Mouse (Mus musculus) regulatory T cell (primary cell): ENCODE data around the gene Creb3l1.

Experiments
- in situ Hi-C: fragments of 300-600 bp; cut with MboI, MseI; formaldehyde crosslinking; loops from one replicate; pipeline ENCODE4 v1.15.1; 2025; ENCODE audit warnings: high pct_unique_total_duplicates

Gene Creb3l1

DNA sequence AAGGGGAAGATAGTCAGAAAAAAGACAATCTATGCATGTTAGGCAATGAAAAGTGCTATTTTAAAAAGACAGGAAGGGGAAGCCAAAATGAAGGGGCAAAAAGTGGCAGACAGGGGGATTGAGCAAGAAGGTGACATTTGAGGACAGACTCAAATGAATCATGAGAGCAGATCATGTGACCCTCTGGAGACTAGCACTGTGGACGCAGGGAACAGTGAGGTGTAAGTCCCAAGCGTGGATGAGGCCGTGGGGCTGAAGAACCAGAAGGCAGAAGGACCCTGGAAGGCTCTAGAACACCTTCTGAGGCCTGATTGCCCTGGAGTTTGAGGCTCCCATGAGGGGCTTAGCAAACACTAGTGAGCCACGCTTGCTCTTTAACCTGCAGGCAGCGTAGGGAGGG, 57.9 kb downstream of the Creb3l1 start:
- in situ Hi-C loops, result loop anchor here (25.0 kb wide), 1 partner anchor 1029 kb away; the partner anchor contains the start of gene Celf1

DNA sequence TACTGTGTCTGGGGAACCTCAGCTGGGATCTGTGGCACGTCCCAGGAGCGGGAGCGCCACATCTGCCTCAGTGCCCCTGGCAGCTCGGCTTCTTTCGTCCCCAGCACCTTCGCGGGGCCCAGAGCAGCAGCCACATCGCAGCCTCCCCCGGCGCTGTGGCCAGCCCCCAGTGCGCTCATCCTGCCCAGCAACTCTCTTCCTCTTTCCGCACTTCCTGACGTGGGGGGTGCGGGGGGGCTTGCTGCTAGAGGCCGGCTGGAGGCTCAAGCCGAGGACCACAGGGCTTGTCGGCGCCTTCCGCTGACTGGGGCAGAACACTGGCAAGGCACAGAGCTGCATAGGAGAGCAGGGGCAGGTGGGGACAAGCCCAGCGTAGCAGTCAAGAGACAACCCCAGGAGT, 58.9 kb downstream of the Creb3l1 start:
- in situ Hi-C loops, result loop anchor here (25.0 kb wide), 1 partner anchor 1028 kb away; the partner anchor contains the start of gene Celf1

DNA sequence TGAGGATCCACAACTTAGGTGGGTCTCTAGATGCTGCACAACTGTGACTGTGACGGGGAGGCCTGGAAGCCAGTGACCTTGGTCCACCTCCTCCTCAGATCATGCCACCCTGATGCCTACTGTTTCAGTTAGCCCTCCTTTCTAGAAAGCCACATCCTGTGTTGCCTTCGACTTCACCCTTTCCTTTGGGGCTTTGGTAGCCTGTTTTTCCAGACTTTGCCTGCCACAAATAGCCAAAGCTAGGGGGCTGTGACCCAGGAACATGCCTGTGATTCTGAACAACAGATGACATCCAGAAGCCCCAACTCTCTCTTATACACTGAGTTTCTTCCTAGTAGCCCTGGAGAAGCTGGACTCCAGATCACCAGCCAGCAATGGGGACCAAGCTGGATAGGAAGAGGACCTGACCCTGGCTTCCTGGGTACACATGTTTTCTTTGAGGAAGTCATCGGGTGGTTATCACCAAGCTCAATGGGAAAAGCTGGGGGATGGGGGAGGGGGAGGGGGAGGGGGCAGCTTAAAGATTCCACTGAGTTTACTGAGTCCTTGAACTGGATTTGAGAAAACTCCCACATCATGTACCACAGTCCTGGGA, 59.6 kb downstream of the Creb3l1 start:
- in situ Hi-C loops, result loop anchor here (25.0 kb wide), 1 partner anchor 1027 kb away; the partner anchor contains the start of gene Celf1

DNA sequence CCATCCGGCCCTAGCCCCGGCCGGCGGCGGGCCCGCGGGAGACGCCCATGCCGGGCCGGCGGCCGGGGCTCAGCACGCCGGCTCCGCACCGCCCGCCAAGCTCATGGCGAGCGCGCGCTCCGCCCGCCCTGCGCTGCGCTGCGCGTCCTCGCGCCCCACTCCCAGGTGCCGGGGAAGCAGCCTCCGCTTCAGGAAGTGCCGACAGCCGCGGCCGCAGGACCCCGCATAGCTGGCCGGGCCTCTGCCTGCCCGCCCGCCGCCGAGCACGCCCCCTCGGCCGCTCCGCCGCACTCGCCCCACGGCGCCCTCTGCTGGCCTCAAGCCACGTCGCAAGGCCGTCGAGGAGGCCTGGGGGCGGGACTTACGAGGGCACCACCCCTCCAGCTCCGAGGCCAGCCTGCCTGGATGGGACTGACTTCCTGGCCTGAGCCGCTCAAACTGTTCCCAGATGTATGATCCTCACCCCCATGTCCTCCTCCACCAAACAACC, 60.8 kb downstream of the Creb3l1 start:
- in situ Hi-C loops, result loop anchor here (25.0 kb wide), 1 partner anchor 1026 kb away; the partner anchor contains the start of gene Celf1

DNA sequence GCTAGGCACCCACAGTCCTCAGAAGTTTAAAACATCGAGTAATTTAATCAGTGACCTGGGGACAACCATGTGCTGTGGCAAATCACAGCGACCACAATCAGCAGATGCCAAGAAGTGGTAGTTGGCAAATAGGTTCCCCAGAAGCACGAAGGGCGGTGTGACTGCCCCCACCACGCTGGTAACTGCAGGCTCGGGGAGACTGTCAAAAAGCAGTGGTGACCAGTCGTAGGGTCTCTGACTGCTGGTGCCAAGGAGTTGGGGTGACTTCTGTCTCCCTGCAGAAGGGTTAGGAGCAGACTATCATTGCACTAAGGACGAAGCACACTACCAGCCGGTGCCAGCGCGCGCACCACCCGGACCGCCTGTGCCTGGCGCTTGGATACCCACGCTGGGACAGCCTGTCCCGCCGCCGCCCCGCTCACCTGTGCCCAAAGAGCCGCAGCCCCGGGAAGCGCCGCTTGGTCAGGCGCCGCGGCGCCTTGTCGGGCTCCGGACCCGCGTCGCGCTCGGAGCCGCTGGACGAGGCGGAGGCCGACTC, 61.4 kb downstream of the Creb3l1 start:
- in situ Hi-C loops, result loop anchor here (25.0 kb wide), 1 partner anchor 1026 kb away; the partner anchor contains the start of gene Celf1

DNA sequence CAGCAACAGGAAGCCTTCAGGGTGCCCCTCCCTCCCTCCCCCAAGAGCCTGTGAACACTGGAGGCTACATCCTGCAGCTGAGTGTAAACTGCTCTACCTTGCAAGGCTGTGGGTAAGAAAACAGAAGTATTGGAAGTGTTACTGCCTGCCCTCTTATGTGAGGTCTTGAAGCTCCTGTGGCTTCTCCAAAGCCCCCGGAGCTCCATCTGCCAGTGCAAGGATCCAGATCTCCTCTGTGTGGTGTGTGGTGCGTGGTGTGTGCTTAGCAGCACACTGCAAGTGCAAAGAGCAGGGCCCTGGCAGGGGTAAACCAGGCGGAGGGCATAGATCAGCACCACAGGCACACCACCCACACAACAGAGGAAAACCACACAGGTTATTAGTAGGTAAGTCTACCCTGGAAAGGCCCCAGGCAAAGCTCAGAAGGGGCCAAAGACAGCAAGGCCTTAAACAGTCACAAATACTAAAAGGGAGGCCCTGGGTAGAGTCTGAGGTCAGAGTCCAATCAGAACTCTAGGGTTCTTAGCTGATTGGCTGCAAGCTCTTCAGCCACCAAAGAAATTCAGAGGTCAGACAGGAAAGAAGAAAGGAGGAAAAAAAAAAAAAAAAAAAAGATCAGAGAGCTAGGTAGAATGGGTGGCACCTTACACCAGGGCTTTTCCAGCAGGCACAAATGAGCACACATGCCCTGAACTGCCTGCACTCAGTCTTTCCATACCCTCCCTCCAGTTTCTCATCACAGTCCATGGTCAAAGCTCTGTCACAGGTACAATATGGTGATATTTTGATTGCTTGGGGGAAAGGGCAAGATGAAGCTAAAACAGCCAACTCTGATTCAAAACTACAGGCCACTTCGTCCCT, 62.2 kb downstream of the Creb3l1 start:
- in situ Hi-C loops, result loop anchor here (25.0 kb wide), 1 partner anchor 1025 kb away; the partner anchor contains the start of gene Celf1

DNA sequence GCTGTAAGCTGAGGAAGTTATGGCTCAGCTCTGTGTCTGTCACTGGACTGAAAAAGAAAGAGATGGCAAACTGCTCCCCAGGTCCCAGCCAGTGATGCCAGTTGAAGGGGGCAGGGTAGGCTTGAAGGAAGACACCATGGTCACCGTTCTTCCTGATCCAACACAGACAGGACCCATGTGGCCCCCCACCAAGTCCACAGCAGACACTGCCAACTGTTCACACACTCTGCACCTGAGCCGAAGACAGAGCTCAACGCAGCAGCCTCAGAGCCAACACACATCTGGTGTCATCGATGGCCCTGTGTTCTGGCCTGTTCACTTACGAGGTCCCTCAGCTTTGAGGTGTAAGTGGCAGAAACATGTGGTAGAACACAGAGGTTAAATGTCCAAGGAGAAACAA, 63.8 kb downstream of the Creb3l1 start:
- in situ Hi-C loops, result loop anchor here (25.0 kb wide), 1 partner anchor 1023 kb away; the partner anchor contains the start of gene Celf1

DNA sequence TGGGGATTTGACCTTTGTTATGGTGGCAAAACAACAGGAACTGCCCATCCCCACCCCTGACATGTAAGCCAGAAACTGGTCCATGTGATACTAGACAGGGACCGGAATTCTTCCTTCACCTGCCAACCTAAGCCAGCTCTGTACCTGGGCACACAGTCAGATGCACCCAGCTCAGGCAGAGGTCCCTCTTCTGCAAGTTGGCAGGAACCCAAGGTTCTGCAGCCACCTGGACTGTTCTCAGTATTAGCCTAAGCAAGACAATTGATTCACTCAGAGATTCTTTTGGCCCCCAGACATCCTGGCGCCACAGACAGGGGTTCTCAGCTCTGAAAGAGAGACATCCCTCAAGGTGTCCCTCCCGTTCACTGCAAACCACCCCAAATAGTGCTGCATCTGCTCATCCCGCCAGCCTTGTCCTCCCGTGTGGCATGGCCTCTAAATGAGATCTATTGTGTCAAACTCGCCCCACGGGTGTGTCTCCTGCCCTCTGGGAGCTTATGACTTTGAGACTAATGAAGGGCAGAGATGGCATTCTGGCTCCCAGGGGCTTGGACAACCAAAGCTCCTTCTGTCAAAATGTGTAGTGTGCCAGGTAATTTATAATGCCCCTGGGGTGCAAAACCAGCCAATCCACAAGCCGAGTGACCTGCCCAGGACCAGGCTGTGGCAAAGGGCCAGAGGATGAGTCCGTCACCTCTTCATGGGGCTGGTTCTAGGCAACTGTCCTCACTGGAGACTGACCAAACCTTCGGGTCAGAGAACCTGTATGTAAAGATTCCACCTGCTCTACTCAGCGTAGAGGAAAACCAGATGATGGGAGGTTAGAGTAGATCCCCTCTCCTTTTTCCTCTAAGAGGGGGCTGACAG, 64.5 kb downstream of the Creb3l1 start:
- in situ Hi-C loops, result loop anchor here (25.0 kb wide), 1 partner anchor 1022 kb away; the partner anchor contains the start of gene Celf1

DNA sequence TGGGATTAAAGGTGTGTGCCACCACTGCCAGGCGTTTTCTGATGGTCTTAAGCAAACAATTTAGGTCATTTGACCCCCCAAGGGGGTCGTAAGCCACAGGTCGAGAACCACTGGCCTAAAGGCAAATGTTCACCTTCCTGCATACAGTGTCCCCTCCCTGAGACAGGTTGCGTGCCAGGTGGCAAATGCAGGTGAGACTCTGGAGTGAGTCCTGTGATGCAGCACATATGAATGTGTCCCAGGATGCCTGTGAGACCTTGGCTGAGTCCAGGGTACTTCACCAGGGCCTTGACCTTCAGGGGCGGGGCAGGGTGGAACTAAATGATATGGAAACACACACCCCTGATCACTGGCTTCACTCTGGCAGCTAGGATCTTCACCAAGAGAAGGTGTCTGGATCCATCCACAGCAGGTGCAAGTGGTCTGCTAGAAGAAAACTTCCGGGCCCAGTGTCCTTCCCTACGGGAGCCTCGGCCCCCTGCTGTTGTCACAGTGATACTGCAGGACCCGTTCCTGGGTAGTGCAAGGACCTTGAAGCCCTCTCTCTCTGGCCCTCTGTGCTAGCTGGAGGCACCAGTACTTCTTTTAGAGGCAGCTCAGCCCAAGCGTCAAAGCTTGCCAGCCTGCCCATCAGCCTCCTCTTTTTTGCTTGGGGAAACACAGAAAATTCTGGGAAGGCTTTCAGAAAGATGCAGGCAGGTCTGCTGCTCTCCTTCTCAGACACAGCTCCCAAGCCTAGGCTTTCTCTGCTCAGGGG, 65.4 kb downstream of the Creb3l1 start:
- in situ Hi-C loops, result loop anchor here (25.0 kb wide), 1 partner anchor 1022 kb away; the partner anchor contains the start of gene Celf1

DNA sequence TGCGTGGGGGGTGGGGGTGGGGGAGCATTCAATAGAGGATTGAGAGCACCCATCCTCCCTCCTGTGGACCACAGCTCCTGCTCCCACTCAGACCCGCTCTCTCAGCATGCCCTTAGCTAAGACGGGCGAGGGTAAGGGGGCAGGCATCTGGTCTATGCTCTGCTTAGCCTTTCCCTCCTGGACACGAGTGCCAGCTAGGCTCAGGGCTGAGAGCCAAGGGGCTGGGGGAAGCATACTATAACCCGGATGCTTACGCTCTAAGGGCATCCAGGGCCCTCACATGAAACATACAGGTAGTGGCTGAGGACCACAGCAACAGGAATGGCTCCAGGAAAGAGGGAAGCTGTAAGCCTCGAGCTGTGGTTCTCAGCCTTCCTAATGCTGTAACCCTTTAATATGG, 66.3 kb downstream of the Creb3l1 start:
- in situ Hi-C loops, result loop anchor here (25.0 kb wide), 1 partner anchor 1021 kb away; the partner anchor contains the start of gene Celf1

DNA sequence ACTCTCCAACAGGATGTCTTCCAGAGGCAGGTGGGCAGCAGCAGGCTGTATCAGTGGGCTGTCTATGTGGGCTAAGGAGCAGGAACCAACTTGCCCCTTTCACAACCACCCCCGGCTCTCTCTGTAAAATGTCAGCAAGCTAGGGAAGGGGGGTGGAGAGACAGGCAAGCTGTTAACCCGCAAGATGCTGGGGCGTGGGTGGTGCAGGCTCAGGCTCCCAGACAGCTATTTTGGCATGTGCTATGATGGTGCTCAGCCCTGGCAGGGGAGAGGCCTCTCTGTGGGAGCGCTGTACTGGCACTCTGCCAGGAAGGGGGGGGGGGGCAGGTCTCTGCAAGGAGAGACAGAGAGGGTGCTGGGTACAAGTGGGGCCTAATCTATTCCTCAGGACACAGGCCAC, 67.2 kb downstream of the Creb3l1 start:
- in situ Hi-C loops, result loop anchor here (25.0 kb wide), 1 partner anchor 1020 kb away; the partner anchor contains the start of gene Celf1

DNA sequence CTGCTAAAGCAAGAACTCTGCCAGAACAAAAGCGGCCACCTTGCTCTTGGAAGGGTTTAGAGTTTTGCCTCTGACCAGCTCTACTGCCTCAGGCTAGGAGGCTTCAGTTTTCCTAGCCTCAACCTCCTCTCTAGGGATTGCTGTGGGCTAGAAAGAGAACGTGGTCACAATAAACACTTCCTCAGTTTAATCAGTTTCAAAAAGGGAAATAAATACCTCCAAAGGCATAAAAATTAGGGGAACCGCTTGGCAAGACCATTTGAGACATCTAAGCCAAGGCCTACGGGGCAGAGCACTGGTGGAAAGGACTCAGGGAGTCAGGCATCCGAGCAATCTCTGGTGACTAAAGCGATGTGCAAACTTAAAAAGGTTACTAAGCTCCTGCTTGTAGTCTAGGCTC, 68.4 kb downstream of the Creb3l1 start:
- in situ Hi-C loops, result loop anchor here (25.0 kb wide), 1 partner anchor 1019 kb away; the partner anchor contains the start of gene Celf1

DNA sequence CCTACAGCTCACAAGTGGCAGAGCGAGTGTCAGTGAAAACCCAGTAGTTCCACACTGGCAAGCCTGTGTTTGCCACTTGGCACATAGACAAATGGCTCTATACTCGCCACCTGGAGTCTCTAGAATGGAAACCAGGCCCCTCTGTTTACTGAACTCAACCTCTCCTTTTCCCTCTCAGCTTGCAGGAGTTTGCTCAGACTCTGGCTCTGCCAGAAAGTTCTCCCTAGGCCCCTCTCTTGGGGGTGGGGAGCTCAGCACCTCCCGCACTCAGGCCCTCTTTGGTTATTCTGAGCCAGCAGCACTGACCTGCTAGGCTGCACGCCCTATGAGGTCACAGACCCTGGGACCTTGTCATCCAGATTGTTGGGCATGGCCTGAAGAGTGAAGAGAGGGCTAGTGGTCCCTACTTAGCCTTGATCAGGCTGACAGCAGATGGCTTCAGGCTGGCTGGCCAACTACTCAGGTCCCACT, 69.1 kb downstream of the Creb3l1 start:
- in situ Hi-C loops, result loop anchor here (25.0 kb wide), 1 partner anchor 1018 kb away; the partner anchor contains the start of gene Celf1

DNA sequence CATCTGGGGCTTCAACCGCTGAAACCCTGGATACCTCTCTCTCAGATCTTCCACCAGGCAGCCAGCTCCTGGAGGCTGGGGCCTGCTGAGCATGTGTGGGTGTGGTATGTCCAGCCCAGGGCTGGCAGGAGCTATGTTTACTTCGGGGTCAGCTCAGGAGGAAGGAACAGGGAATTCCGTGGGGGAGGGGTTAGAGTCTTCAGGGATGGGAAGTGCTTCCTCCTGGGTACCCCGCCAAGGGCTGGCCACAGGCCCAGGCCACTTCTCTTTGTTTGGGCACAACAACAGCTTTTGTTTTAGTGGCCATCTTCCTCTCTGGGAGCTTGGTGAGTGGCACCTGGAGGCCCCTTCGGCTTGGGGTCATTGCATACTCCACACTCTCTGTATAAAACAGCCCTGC, 70.5 kb downstream of the Creb3l1 start:
- in situ Hi-C loops, result loop anchor here (25.0 kb wide), 1 partner anchor 1017 kb away; the partner anchor contains the start of gene Celf1

DNA sequence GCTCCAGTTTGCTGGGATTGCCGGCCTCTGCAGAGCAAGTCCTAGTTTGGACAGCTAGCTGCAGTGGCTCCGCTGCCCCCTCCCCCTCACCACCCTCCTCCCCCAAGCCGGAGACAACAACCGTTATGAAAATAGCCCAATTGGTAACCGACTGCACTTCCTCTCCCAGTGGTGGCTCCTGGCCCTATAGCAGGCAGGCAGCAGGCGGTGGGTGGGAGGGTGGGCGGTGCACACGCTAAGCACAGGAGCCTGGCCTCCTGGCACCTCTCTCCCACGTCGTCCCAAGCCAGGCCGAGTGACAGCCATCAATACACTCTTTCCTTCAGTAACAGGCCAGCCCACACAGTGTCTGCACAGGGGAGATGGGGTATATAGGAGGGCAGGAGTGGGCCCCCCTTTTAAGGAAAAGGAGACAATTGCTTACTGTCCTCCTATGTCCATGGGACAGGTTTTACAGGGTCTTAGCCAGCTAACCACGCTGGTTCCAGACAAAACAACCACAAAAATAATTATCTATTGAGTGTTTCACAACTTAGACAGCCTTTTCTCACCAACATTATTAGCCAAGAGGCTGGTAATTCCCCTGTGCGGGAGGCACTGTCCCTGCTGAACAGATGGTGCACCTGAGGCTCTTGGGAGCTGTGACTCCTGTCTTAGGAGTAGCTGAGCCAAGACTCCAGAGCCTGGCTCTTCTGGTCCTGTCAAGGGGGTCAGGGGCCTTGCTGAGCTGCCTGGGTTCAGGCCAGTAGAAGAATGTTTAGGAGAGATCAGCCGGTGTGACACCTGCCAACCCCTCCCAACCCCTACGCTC, 73.8 kb downstream of the Creb3l1 start:
- in situ Hi-C loops, result loop anchor here (25.0 kb wide), 1 partner anchor 1013 kb away; the partner anchor contains the start of gene Celf1

DNA sequence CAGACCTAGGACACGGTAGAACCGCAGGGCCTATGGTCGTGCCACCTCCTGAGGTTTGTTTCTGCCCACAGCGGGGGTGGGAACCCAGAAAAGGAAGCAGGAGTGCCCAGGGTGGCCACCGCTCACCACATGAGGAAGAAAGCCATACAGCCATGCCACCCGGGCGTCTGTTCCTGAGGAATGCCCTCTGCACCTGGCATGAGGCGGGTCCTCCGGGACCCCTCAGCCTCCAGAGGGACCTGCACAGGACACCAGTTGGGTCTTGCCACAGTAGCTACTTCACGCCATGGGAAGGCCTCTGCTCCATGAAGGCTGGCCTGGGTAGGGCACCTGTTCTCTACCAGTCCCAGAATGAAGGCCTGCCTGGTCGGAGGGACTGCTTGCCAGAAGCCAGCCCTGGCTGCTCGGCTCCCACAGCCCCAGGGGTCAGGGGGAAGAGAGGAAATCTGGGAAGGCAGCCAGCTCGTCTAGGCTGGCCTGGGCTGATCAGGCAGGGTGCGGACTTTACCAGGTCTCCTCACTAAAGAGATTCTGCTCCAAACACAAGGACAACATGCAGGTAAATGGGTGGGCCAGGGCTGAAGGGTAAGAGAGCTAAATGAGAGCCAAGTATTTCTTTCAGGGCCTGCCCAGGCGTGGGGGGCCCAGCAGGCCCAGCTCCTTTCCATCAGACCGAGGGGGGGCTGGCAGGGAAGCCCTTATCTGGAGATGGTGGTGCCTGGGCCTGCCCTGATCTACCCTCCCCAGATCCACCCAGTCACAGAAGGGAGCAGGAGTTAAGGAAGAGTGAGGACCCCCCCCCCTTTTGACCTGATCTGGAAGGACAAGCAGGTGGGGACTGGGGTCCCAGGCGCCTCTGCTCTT, 74.7 kb downstream of the Creb3l1 start:
- in situ Hi-C loops, result loop anchor here (25.0 kb wide), 1 partner anchor 1012 kb away; the partner anchor contains the start of gene Celf1

DNA sequence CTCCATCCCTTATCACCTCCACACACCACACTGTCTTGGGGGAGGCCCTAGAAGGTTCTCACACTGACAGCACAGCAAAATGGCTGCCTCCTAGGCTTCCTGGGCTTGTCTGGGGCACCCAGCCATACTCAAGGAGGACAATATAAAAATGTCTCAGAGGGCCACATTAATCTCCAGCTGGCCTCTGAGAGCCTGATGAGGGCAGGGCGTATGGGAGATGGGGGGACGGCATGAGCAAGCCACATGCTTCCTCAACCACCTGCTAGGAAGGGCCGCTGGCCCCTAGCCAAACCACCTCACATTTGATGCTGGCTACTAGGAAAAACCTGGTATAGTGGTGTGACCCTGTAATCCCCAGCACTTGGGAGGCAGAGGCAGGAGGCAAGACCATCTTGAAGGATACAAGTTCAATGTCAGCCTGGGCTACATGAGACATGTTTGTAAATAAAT, 75.5 kb downstream of the Creb3l1 start:
- in situ Hi-C loops, result no loop called here

DNA sequence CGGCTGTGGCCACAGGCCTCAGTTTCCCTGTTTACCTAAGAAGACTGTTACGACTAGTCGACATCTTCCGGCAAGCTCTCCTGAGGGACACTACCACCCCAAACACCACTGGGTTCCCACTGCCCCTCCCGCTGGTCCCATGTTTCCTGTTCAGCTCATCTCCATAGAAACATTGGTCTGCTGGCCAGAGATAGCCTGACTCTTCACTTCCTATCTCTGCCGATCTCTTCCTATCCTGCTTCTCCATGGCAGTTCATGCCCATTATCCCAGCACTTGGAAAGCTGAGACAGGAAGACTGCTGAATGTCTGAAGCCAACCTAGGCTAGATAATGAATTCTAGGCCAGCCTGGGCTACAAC, 76.2 kb downstream of the Creb3l1 start:
- in situ Hi-C loops, result no loop called here
